Mouse (Mus musculus): ENCODE measurements at regions not wholly inside any gene's neighbourhood (a gene's known extent, or its start where the extent isn't known, plus 50 kb on each side); places are given as distances from the start of the nearest gene placed in this dataset.

GRCm38 (mm10) chr14:86431215-86431816 lies 709.7 kb downstream of the Diaph3 start:
- TF ChIP-seq CTCF (IDR thresholded peaks at IDR 0.05) = no peak
- TF ChIP-seq POLR2A (IDR thresholded peaks at IDR 0.05; ENCODE audit: insufficient read depth, low read depth, low read length) = no peak

Data from heart, adult 2 months (tissue).